Mouse (Mus musculus) bone marrow, adult 2 months (tissue): ENCODE data around the gene Muc2.

ENCODE experiments used
- CTCF ChIP-seq: fragments of 200-500 bp; IDR thresholded peaks from 2 replicates; pipeline ENCODE4 v1.5.1; 2011; ENCODE audit warnings: low read length, control low read depth; ENCODE audit not compliant: control insufficient read depth, insufficient read depth
- POLR2A ChIP-seq: fragments of 200-500 bp; IDR thresholded peaks from 2 replicates; pipeline ENCODE4 v1.6.1; 2011; ENCODE audit warnings: low read depth, mild to moderate bottlenecking, control low read depth, low read length, borderline replicate concordance; ENCODE audit not compliant: control insufficient read depth

DNA sequence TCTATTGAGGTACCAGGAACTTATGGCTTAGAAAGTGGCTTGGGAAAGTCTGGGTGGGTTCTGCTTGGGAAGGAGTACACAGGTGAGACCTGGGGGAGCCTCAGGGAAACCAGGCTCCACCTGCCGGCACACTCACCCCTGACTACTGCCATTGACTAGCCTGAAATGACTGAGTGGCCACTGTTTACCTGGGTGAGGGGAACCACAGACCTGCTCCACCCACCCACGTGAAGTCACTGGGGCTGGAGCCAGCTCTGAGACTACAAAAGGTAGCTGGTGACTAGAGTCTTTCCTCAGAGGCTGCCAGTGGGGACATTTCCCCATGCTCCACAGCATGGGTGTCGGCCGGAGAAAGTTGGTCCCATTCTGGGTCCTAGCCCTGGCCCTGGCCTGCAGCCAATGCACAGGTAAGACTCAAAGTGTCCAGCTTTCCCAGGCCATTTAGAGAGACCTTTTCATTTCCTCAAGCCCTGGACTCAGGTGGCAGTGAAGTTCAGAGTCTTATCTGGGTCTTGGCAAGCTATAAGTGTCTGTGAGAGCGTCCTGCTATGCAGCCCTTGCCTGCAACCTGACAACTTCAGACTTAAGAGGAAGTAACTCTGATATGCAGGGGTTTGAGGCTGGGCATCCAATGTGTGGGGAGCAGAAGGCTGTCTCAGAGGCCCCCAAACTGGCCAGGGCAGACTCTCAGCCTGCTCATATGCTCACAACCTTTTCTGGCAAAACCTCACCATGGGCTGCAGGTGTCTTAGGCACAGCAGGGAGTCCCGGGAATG lies 98.7 kb downstream of the Muc2 start, which contains the start of gene Muc5ac:
- TF ChIP-seq POLR2A: no peak
- no peak for TF ChIP-seq CTCF
